Mouse (Mus musculus) mesoderm, embryonic 11.5 days (tissue): ENCODE measurements around the gene Prkca.
A peak's percentile ranks its signal among the peaks of the same experiment; 100 is the strongest.

Source experiments
- DNase-seq: peaks from one replicate; pipeline ENCODE4 v3.0.0-alpha.2; 2012; ENCODE audit warnings: low read depth, low spot score

The Prkca gene

DNA sequence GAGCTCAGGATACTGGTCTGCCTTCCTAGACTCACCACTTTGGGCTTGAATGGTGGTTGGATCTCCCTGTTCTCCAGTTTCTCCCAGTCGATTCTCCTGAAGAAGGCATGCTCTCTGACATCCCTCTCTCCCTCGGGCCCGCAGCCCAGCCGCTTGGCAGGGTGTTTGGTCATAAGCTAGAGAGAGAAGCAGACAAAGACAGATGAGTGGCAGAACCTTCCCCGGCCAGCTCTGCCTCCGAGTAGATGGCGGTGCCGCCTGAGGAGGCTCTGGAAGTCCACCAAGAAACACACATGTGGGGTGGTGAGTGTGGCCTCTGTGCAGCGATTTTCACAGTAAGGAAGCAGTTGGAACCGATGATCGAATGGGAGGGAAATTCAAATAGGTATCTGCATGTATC is 392.3 kb downstream of the Prkca start:
- DNase-seq = no peak

GRCm38 (mm10) chr11:107950658-107951057 is 393.1 kb downstream of the Prkca start:
- no peak for DNase-seq

- DNase-seq = no peak
Measured at GRCm38 (mm10) chr11:107950211-107950610, 393.5 kb downstream of the Prkca start.

- no peak for DNase-seq
Measured at GRCm38 (mm10) chr11:107947951-107948350, 395.8 kb downstream of the Prkca start.

GRCm38 (mm10) chr11:107946823-107947222 is 396.9 kb downstream of the Prkca start:
- DNase-seq = no peak

GRCm38 (mm10) chr11:107936929-107937328 is 406.8 kb downstream of the Prkca start:
- no peak for DNase-seq

DNA sequence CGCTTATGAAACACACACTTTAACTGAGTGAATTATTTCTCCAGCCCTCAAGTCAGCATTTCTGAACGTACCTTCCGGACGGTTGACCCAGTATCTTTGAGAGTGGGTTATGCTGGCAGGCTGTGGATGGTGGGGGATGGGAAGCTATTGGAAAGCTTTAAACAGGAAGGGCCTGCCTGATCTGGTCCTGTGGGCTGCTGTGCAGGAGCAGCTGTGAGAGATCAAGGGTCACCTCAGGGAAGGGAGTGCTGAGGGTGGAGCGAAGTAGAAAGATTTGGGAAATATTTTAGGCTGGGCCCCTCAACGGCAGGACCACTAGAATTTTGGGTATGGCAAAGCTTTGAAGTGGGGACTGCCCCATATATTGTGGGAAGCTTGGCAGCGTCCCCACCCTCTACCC is 412.0 kb downstream of the Prkca start:
- DNase-seq = no peak

- DNase-seq = no peak
Measured at GRCm38 (mm10) chr11:107931288-107931687, 412.4 kb downstream of the Prkca start.

GRCm38 (mm10) chr11:107929712-107930111 is 414.0 kb downstream of the Prkca start:
- DNase-seq = no peak

DNA sequence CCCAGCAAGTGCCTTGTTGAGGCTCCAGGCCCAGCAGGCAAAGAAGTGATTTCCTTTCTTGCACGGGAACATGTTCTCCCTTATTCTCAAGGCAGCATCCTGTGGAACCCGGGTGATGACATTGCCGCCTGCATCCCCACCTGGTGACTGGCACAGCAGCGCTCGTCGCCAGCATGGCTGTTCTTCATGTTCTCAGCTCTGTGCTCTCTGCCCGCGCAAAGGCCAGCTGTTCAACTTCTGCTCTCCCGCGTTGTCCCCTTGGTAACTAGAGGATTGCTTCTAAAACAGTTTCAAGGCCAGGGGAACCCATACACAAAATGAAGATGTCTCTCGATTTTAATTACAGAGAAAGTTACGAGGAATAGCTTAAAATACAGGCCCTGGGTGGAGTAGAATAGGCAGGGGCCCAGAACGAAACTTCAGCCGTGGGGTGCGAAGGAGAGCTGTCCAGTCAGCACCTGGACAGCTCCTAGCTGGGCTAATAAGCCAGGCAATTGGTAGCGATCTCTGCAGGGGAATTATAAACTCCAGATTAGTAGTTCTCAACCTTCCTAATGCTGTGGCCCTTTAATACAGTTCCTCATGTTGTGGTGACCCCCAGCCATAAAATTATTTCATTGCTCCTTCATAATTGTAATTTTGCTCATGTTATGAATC is 423.7 kb downstream of the Prkca start:
- DNase-seq = peak; percentile 59

GRCm38 (mm10) chr11:107917721-107918235 is 425.9 kb downstream of the Prkca start:
- DNase-seq = no peak

- peak; percentile 63 for DNase-seq
Measured at GRCm38 (mm10) chr11:107914634-107915226, 429.0 kb downstream of the Prkca start, which contains the start of gene Cacng5. TSS of gene Cacng5 (minus strand) at chr11:107915055.

GRCm38 (mm10) chr11:107913317-107913716 is 430.4 kb downstream of the Prkca start:
- DNase-seq = no peak

GRCm38 (mm10) chr11:107905364-107905763 is 438.4 kb downstream of the Prkca start:
- no peak for DNase-seq

- no peak for DNase-seq
Measured at GRCm38 (mm10) chr11:107903966-107904605, 439.6 kb downstream of the Prkca start.

DNA sequence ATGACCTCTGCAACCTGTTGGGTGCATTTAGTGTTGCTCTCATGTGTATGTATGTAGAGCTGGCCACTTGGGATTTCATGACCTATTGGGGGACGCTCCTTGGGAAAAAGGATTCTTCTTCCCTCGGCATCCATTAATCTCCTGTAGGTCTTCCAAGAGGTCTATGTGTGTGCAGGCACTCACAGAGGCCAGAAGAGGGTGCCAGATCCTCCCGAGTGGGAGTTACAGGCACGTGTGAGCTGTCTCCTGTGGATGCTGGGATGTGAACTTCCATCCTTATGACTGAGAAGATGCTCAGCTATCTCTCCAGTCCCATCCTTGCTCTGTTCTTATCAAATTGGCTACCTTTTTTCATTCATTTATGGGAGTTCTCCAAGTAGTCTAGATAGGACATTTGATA is 443.3 kb downstream of the Prkca start:
- no peak for DNase-seq

- DNase-seq = no peak
Measured at GRCm38 (mm10) chr11:107898698-107899097, 445.0 kb downstream of the Prkca start.

DNA sequence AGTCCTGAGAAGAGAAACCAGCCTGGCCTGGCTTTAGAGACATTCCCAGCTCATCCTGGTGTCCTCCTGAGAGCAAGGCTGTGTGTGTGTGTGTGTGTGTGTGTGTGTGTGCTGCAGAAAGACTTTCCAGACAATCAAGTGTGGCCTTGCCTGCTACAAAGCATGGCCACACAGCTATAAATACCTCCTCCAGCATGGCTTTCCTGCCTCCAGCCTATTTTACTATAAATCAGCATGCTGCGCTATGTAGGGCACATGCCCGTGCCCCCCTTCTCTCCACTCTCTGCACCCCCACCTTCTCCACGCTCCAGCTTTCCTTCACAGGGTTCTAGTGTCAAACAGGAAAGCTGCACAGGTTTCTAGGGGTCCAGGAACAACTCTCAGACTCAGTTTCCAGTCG is 448.1 kb downstream of the Prkca start:
- DNase-seq = no peak

- no peak for DNase-seq
Measured at GRCm38 (mm10) chr11:107891377-107891776, 452.4 kb downstream of the Prkca start.

GRCm38 (mm10) chr11:107887342-107887741 is 456.4 kb downstream of the Prkca start:
- no peak for DNase-seq
